Mouse (Mus musculus): ENCODE measurements at regions not wholly inside any gene's neighbourhood (a gene's known extent, or its start where the extent isn't known, plus 50 kb on each side); places are given as distances from the start of the nearest gene placed in this dataset.

DNA sequence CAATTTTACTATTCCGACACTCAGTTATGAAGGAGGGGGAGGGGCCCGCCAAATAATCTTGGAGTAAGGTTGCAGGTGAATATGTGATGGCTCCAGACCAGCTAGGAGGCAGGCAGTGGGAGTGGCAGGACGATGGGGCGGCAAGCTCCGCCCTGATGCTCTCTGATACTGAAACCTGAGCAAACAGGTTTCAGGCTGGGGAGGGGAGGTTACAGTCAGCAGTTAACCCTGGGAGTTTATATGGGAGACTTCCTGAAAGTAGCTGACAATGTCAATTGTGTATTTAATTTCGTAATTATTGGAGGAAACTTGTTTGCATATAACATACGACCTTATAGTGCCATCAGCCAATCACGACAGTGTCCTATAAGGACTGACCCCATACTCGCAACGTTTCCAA, 505.0 kb upstream of the Sox11 start:
- no peak for DNase-seq (ENCODE audit: extremely low spot score in 1 of 2, low spot score in 1 of 2)

DNA sequence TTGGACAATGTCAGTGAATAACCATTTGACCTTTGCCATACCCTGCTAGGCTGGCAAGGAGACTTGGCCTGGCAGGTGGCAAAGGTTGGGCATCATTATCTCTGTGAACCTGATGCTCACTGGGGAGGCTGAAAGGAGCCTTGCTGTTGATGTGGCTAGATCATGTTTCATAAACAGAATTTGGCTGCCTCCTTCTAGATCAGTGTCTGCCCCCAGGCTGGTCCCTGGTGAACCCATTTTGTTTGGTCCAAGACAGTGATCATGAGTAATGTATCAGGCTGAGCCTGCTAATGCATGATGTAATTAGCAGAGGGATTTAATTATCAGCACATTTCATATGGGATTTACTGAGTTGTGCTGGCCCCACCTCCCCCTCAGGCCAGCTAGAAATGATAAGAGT, 502.6 kb upstream of the Sox11 start:
- DNase-seq (ENCODE audit: extremely low spot score in 1 of 2, low spot score in 1 of 2), result no peak

DNA sequence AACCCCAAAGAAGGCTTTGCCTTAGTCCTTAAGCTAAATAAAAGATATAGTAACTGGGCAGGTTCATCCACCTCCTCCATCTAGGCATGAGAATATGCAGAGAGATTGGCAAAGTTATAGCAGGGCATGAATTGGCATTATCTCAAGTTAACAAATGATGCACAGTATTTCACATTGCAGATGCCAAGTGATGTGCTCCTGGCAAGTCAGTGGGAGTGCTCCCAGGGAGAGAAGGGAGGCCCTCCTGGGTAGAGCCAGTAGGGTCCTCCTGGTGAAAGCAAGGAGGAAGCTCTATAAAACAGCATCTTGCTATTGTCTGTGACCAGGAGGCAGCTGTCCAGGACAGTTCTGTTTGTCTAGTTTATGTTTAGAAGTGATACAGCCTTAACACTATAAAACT, 496.6 kb upstream of the Sox11 start:
- DNase-seq (ENCODE audit: extremely low spot score in 1 of 2, low spot score in 1 of 2), result no peak

DNA sequence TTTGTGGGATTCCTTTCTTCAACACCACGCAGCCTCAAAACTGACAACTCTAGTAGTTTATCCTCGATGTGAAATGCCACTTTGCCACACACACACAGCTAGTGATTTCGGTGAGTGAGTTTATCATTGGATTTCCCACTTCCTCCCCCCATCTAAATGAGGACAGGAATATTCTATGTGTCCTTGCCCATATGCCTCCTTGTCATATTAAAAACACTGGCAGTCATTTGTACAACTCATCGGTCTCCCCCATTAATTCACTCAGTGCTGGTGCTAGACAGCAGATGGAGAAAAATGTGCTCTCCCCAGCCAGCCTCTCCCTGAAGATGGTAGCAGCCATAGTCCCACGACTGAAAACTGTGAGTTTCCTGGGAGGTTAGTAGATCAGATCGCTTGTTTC, 496.0 kb upstream of the Sox11 start:
- DNase-seq (ENCODE audit: extremely low spot score in 1 of 2, low spot score in 1 of 2), result no peak

DNA sequence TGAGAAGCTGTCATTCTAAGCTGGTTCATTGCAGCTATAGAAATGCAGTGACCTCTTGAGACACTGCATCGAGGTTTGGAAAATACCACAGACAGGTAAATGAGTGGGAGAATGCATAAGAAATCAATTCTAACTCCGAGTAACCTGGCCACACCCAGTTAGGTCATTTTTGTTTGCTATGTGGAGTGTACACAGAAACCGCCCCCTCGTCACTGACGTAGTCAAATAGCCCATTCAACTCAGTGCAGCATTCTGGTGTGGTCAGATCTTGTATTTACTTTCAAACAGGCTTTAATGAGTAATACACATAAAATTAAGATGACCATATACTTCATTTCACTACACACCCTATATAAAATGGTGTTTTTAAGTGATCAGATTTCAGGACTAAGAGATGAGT, 483.8 kb upstream of the Sox11 start:
- no peak for DNase-seq (ENCODE audit: extremely low spot score in 1 of 2, low spot score in 1 of 2)

DNA sequence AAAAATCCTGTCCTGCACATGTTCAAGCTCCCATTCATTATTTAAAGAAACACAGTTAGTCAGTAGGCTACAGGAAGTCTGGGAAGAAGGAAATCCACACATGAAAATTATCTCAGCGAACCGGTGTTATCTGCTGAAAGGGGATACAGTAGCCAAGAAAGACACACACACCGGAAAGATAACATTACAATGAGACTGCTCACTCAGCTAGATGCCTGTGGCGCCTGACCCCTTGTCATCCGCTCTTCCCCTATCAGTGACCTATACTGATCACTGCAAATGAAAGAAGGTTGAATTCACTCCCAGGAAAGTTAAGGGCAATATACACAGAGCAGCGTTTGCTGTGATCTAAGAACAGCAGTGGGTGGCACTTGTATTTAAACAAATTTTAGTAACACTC, 481.0 kb upstream of the Sox11 start:
- no peak for DNase-seq (ENCODE audit: extremely low spot score in 1 of 2, low spot score in 1 of 2)

DNA sequence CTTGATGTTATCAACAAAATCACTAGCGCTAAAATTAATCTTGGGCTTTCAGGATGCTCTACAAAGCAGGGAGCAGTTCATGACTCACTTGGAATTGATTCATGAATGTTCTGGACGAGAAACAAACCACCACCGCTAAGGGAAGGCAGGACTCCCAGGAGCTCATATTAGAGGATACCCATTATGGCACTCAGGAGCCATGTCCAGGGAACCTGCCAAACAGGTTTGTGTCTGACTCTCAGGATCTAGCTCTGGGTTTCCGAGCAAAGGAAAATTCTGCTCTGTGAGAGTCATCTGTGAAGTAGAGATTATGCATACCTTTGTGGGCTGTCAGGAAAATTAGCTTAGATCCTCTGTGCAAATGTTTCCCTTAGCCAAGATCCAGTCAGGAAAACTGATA, 454.3 kb upstream of the Sox11 start:
- no peak for DNase-seq (ENCODE audit: extremely low spot score in 1 of 2, low spot score in 1 of 2)

DNA sequence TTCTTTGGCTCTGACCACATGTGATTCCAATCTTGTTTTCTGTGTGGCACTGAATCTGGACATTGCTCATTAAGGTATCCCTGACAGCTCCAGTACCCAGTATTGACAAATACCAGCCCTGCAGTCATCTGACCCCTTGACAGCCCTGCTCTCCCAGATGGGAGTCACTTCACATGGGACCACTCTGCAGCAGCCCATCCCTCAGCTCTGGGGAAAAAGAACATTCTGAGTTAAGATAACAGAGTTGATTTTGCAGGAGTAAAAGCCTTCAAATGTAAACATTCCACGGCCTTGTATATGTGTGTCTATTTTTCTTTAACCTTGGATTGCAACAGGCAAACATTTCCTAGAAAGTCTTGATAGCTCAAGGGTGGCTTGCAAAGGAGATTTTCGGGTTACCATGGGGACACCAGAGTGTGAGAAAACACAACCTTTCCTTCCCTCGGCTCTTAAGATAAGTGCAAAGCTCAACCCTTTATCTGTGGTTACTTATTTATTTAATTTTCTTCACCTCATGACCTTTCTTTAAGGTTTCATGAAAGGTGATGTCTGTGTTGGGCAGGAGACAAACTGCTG, 444.4 kb upstream of the Sox11 start:
- DNase-seq (ENCODE audit: extremely low spot score in 1 of 2, low spot score in 1 of 2), result no peak

DNA sequence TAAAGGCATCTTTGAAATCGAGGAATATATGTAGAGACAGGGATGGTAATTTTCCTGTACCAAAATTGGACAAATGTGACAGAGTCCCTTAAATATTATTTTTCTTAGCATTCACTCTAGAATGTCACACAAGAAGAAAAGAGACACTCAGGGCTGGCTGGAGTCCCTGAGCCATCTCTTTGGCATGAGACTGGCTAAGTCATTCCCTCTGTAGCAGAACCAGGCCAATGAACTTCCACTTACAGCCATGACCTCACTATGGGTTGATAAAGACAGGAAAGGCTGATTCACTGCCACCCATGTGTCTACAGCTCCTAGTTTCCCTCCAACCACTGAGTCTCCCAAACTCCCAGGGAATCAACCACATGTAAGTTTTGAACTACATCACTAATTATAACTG, 438.4 kb upstream of the Sox11 start:
- no peak for DNase-seq (ENCODE audit: extremely low spot score in 1 of 2, low spot score in 1 of 2)

DNA sequence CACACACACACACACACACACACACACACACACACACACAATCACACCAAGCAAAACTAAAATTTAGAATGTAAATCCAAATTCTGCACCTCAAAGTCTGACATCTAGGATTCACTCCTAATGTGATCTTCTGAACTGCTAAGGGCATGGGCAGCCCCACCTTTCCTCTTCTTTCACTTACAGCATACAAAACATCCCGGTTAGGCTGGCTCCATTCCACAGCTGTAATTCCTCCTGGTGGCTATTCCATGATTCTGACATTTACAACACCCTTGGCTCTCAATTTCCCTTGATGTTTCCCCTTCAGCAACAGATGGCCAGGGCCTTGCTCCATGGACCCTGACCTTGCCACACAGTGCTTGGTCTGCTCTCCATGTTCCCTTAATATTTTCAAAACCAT, 423.6 kb upstream of the Sox11 start:
- DNase-seq (ENCODE audit: extremely low spot score in 1 of 2, low spot score in 1 of 2), result no peak

DNA sequence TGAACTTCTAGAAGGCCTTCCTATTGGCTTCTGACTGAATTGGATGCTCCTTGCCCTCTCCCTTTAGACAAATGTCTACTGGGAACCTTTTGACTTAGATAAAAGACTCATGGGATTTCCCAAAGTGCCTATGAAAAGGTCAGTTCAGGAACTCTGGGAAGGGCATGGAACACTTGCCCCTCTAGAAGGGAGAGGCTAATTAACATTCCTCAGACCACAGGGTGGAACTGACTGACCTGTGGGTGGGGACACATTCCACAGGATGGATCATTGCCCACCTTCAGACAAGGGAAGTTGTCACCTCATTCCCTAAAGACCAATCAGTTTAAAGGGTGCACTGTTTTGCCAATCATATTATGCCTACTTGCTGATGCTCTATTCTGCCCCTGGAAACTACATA, 416.6 kb upstream of the Sox11 start:
- DNase-seq (ENCODE audit: extremely low spot score in 1 of 2, low spot score in 1 of 2), result no peak

DNA sequence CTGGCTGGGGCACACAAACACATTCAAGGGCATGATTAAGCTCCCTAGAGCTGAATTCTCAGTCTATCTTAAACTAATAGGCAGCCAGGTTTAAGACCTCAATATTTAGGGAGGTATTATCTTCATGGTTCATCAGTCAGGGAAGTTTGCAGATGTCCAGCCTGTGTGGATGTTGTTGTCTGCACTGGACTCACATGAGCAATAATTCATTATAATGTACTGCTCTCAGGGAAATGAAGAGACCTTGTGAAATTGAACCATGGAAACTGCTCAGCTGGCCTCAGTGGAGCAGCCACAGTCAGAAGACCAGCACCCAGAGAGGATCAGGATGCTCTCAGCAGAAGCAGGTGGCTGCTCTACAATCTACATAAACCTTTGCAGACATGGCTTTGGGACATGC, 415.3 kb upstream of the Sox11 start:
- DNase-seq (ENCODE audit: extremely low spot score in 1 of 2, low spot score in 1 of 2), result no peak

DNA sequence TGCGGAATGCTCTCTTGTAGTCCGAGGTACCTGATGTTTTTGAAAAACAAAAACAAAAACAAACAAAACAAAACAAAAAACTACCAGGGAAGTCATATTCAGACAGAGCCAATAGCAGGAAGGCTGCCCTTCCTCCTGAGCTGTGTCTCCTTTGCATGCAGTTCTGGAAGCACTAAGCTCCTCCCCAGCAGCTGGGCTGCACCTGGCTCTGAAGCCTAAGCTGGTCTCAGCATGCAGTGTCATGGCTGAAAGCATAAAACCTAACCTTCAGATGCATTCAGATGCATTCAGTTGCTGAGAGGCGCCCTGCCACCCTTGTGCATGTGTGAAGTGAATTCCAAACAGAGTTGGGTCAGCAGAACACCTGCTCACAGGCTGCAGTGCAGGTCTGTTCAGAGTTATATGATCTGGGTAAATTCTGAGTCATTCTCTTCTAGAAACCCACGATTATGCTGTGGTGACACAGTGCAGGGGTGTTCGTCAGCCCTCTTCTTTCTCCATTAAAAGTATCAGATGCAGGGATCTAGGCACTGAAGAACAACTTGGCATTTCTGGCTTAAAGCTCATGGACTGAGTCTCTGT, 382.3 kb upstream of the Sox11 start:
- DNase-seq (ENCODE audit: extremely low spot score in 1 of 2, low spot score in 1 of 2), result no peak

DNA sequence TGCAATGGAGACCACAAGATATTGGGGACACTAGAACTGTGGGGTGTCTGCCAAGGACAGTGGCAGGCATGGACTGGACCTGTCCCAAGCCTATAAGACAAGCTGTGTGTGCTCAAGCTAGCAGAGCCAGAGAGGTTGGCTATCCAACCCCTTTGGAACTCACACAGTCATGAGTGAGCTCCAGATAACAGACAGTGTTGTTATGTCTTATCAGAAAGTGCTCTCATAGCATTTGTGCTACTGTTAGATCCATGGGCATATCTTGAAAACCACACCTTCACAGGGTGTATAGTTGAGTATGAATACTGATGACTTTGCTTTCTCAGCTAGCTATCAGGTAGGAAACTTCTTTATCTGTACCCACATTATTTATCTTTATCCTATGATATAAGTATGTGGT, 338.1 kb upstream of the Sox11 start:
- no peak for DNase-seq (ENCODE audit: extremely low spot score in 1 of 2, low spot score in 1 of 2)

DNA sequence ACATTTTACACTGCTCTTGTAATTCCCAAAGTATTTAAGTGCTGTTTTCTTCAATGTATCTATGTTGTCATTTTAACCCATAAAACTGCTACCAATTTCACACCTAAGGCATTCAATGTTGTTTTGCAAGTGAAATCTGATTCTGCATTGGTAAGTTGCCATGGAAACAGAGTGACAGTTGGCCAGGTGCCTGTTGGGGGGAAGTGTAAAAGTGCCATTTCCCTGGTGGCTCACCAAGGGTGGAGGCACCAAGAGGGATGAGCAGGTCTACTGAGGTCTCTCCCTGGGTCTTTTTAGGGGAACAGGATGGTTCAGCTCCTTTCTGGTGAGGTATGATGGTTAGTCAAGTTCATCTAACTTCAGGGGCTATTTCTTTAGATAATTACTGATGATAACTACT, 331.0 kb upstream of the Sox11 start:
- peak in 1 of 2 experiments; percentile 18 for DNase-seq (ENCODE audit: extremely low spot score in 1 of 2, low spot score in 1 of 2)

DNA sequence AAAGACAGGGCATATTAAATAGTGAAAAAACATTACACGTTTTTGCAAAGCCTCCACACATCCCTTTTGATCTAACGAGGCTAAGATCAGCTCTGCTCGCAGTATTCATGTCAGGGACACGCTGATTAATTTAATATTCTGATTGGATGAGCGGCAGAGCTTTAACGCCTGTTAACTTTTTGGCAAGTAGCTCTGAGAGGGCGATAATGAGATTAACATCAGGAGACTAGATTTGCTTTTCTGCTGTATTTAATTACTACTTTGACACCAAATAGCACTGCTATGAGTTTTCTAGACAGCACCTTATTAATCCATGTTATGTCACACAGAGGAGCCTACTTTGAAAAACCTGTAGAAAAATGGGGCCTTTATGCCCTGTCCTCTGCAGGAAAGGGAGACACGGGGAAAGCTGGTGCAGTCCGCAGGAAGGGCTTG, 328.3 kb upstream of the Sox11 start:
- DNase-seq (ENCODE audit: extremely low spot score in 1 of 2, low spot score in 1 of 2), result no peak

DNA sequence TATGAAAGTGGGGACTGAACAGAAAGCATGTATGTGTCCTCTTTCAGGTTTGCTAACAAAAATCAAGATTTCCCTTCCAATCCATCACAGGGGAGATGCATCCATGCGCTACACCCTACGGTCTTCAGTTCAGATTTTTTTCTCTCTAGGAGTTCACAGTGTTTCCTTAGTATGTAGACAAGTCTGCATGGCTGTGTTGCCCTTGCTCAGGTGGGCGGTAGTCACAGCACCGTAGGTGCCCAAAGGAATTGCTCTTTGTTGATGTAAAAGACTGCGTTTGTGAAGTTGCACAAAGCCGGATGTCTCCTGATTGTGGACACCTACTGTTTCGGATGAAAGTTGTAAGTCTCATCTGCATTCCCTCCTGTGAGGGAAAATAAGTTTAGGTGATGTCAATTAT, 327.8 kb upstream of the Sox11 start:
- no peak for DNase-seq (ENCODE audit: extremely low spot score in 1 of 2, low spot score in 1 of 2)

DNA sequence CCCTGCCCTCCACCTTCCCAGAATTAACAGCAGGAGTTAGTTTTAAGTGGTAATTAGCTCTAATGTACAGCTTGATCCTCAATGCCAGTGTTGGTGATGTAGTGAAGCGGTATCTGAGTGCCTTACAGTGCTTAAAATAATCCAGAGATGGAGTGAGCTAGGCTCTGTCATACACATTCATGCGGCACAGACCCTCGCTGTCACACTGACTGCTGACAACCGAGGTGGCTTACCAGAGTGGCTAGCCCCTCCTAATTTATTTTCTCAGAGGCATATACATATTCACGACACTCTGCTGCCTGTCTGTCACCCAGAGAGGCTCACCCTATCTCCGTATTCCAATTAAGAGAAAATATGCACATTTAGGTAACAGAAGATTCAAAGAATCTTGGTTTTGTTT, 327.2 kb upstream of the Sox11 start:
- DNase-seq (ENCODE audit: extremely low spot score in 1 of 2, low spot score in 1 of 2), result no peak

DNA sequence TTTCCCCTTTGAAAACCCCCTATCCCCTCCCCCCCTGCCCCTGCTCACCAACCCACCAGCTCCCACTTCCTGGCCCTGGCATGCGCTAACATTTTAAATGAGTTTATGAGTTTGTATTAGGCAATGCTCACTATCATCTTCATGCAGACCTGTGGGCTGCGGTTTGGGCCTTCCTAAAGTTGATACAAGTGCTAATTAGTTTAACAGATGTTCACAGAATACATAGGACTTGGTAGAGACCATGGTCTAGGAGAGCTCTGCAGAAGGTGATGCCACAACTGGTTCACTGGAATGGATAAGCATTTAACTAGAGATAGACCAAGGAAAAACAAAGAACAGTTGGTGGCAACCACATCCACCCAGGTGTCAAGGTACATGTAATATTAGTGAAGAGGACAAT, 324.1 kb upstream of the Sox11 start:
- no peak for DNase-seq (ENCODE audit: extremely low spot score in 1 of 2, low spot score in 1 of 2)

DNA sequence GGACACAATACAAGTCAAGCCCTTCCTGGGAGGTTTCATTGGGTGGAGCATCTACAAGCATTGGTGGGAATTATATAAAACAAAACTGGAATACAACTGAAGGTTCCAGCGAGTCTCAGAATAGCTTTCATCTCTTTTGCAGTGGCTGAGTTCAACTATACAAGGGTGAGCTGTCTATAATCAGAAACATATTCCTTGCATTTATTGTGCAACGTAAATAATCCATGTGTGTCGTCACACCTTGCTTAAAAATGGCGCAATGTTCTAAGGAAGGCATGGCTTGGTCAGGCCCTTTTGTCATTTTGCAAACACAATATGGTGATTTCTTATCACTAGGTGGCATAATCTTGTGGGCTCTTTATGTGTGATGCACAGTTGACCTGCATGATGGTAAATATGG, 320.8 kb upstream of the Sox11 start:
- DNase-seq (ENCODE audit: extremely low spot score in 1 of 2, low spot score in 1 of 2), result no peak

DNA sequence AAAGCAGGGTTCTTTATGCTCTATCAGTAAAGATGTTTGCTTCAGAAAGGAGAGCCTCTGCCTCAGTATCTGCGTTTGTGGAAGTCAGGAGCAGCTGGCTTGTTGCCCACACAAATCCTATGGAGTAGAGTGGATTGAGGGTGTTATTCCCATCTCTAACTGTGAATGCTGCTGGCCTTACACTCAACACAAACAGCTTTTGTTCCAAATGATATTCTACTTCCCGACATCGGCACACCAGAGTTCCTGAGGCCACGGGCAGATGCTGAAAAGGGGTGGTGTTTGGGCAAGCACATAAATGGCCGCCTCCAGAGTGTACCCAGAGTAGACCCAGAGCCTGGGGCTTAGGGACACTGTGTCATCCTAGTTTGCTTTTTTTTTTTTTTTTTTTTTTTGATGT, 320.3 kb upstream of the Sox11 start:
- no peak for DNase-seq (ENCODE audit: extremely low spot score in 1 of 2, low spot score in 1 of 2)

DNA sequence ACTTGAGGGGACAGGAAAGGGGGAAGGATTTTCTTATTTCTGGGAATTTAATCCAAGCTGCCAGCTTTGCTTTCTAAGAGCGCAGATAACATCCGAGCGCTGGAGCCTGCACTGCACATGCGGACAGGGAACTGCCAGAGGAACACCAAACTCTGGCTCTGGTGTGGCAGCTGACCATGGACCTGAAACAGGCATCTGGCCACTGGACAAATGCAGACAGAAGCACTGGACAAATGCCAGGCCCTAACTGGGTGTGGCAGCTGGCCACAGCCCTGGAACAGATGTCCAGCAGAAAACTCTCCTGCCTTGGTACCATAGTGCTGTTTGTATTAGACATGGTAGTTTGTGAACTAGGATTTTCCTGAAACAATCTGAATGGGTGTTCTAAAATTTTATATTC, 315.2 kb upstream of the Sox11 start:
- no peak for DNase-seq (ENCODE audit: extremely low spot score in 1 of 2, low spot score in 1 of 2)

DNA sequence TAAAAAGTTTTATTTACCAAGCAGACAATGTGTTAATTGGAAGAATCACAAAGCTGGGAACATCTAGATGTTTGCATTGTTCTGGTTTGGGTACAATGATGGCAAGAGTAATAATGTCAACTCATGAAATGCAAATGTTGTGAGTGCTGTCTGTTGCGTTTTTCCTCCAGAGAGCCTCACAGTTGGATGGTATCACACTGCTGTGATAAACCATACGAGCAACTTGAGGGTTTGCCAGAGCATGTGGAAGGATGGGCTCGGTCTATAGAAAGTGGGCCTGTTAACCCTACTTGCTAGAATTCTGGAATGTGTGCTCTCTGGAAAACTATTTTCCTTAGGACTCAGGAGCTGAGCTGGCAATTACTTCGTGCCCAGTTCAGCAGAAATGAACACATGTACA, 311.2 kb upstream of the Sox11 start:
- no peak for DNase-seq (ENCODE audit: extremely low spot score in 1 of 2, low spot score in 1 of 2)

All from layer of hippocampus, postnatal 25 days (tissue).